Mouse (Mus musculus) layer of hippocampus, postnatal 14 days (tissue): ENCODE measurements around the gene Ccl1. TPM values are rescaled to one million over a fixed set of nuclear protein-coding genes. Genes with fewer than 3 reads are reported as not detected.
A peak's percentile ranks its signal among the peaks of the same experiment; 100 is the strongest.

Experiments used
- DNase-seq, 2 experiments: peaks; one replicate each; pipeline ENCODE4 v3.0.0; 2021 to 2022; ENCODE audit warnings: low spot score in 2 of 2, mixed read lengths in 1 of 2
- long read RNA-seq, 2 experiments: library from polyadenylated mRNA; stranded (forward); transcript quantifications; one replicate each; pipeline ENCODE4 v2.0.0; 2021
- total RNA-seq, 2 experiments: library from RNA; stranded (reverse); gene quantifications; 2 replicates each; pipeline ENCODE4 v1.2.3; 2021

Gene Ccl1
- total RNA-seq: not detected
- long read RNA-seq, experiment 1: 0 reads
- long read RNA-seq, experiment 2: 0 reads

DNA sequence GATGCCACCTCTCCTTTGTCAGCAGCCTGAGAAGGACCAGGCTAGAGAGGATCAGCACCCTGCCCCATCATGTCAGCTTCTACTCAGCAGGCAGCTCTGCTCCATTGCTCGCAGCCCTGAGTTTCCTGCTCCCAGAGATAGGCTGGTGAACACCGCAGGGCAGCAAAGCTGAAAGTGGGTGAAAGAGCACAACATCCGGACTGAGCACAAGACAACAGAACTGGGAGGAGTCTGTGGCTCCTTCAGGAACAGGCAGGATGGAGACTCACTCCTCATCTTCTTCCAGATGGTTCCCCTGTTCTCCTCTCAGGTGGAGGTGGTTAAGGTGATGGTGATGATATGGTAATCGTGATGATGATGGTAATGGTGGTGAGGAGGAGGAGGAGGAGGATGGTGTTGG is at the start of gene Ccl1:
Ccl1 (minus strand) TSS at position 101 of the 400 bp plus-strand sequence.
- DNase-seq: no peak

DNA sequence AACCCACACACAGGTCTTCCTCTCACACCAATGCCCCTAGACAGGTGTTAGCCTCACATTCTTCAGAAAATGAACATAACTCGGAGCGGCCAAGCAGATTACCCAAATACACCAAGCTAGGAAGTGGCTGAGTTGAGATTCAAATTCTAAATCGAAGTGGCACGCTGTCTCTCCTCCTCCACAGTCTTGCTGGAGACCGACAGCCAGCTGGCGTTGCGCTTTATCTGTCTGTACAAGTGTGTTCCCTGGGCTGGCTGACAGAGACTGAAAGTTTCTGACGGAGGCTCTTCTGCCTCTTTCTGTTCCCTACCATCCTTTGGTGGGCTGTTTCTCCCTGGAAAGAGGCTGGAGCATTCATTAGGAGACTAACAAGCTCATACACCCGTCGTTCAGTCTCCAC is 45.5 kb upstream of the Ccl1 start:
- DNase-seq: peak; percentile 19 to 42

DNA sequence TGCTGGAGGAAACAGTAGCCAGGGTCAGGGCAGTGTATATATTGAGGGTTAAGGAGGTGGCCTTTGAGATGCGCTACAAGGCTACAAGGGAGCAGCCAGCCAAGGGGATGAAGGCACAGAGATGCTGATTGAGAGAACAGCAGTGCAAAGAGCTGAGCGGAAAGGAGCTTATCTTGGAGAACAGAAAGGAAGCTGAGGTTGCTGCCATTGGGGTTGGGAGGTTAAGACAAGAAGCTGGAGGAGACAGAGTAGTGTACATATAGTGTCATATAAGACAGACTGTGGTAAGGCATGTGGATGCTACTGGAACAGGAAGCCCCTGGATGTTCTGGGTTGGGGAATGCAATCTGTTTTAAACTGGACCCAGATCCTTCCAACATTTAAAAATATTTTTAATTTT is 35.4 kb upstream of the Ccl1 start:
- DNase-seq: no peak

DNA sequence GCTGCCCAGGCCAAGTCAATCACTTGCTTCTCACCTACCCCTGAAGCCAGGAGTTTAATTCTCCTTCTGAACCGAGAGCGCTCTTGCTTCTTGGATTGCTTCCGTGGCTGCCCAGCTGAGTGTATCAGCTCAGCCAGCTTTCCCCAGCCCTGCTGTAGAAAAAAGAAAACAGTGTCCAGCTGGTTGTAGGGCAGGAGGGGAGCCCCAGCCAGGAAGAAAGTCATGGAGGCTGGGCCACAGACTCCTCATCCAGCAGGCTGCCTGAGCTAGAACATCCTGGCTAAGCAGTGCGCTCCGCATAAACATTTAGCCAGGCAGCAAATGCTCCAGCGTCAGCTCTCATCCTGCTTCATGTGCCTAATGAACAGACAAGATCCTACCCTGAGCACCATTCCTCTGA is 34.9 kb upstream of the Ccl1 start:
- no peak for DNase-seq

DNA sequence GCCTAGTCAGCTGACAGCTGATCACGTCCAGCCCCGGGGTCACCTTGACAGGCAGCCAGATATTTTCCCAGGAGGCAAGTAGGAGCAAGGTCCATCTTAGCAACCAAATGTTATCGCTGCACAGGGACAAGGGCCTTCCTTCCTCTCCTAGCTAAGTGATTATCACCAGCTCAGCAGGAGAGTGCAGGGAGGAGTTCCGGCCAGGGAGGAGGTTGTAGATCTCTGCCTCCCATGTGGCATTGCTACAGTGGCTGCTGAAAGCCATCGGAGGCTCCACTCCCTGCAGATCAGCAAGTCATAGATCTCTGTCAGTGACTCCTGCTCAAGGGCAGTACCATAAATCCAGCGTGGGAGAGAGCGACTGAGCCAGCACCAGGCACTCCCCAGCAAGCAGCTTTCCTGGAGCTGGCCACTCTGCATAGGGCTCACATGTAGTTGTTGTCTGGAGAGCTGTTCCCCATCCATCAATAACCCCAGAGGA is 34.5 kb upstream of the Ccl1 start:
- peak in 1 of 2 experiments; percentile 4 for DNase-seq

DNA sequence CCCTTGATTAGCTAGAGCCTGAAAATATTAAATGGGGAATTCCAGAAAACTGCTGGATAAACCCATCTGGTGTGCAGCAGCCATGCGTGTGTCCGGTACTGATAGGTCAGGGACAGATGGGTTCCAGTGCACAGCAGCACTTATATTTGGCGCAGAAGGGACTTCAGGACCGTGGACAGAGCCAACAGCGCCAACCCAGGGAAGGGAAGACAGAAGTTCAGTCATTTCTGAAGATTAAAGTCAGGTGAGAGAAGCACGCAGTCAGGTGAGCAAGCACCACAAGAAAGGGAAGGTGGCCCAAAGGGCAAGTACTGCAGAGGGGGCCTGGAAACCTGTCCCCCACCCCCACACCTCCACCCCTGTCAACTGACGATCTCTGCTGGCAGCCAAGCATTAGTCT is 7.7 kb upstream of the Ccl1 start:
- no peak for DNase-seq

DNA sequence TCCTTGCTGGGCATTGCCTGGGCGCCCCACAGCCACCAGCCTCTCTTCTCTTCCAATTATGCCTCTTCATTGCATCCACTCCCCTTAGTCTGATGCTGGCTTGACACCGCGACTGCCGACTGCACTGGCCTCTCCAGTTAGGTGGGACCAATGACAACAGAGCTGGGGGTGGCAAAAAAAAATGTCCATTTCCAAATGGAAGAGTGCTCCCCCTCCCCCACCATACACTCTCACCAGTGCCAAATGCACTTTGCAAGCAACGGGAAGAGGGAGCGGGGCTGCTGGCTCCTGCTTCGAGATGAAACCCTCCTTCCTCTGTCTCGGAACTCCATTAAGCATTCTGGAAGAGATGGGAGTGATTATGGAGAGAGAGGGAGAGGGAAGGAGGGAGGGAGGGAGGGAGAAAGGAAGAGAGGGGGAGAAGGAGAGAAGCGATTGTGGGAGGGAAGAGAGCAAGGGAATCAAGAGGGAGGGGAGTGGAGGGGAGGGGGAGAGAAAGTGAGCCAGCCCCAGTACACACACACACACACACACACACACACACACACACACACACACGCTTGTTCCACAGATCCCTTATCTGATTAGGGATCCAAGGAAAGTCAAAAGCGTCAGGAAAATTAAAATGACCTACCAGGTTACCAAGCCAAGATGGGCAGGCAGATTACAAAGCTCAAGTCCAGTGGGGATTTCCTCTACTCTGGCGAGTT is 5.0 kb upstream of the Ccl1 start:
- peak in 1 of 2 experiments; percentile 5 for DNase-seq

DNA sequence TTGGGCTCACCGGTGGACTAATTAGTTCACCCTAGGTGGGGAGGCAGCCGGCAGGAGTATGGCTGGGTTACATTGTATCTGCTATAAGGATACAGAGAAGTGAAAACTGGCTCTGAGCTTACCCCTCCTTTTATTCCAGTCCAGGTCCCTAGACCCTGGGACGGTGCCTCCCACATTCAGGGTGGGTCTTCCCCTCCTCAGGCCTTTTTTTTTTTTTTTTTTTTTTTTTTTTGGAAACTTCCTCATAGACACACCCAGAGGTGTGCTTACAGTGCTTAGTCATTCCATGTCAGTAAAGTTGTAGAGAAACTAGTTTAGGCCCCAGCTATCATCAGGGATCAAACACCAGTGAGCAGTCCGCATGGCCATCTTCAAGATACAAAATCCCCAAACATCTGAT is 7.6 kb downstream of the Ccl1 start:
- no peak for DNase-seq

DNA sequence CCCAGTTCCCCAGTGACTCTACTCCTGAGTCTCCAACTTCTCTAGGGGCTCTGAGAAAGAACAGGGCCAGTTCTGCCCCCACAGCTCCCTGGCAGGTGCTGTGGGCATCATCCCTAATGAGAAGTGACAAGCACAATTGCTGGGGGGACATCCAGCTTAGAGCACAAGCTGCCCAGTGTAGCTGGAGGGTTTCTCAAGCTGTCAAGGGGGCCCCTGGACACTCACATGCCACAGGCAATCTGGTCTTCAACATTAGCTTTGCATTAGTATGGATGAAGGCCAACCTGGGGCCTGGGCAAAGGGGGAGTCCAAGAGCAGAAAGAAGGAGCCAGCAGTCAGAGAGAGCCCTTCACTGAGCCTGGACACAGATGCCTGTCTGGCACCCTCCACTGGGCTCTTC is 14.6 kb downstream of the Ccl1 start:
- DNase-seq: no peak

DNA sequence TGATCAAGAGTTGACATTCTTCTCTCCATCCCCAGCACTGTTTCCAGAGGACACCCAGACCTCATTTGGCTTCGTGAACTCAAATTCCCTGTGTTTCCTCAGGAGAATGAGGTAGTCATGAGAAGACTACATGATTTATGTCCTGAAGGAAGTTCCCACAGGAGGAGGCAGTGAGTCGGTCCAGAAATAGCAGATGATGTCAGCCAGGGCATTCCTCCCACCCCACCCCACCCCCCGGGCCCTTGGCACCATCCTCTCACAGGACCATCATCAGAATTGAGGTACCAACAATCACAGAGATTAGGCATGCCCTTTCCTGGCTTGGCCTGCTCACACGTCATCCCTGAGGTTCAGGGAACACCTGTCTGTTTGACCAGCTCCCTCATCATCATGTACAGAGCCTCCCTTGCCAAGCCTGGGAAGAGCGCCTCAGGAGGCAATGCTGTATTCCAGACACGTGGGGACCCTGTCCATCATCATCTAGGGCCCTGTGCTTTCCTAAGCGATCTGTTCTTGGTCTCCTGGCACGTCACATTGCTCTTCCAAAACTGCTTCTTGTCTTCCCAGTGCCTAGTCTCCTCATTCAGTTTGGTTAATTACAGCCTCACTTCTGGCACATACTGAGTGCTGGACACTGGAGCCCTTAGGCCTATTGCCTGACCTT is 31.2 kb downstream of the Ccl1 start:
- peak in 1 of 2 experiments; percentile 16 for DNase-seq

DNA sequence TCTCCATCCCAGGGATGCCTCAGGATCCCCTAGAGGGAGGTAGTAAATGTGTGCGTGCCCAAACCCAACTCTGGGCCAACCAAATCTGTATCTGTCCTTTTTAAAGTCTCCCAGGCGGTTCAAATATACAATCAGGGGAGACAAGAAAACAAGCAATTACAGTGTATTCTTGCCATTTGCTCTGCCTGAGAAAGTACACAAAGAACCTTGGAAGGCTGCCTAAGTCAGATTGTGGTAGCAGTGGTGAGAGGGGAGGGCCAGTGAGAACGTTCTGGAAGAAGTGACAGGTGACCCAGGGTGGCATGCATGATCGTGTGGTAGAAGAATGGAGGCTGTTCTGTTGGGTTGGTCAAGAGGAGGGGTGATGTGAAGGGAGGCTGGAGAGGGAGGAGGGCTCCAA is 46.4 kb downstream of the Ccl1 start:
- DNase-seq: no peak

DNA sequence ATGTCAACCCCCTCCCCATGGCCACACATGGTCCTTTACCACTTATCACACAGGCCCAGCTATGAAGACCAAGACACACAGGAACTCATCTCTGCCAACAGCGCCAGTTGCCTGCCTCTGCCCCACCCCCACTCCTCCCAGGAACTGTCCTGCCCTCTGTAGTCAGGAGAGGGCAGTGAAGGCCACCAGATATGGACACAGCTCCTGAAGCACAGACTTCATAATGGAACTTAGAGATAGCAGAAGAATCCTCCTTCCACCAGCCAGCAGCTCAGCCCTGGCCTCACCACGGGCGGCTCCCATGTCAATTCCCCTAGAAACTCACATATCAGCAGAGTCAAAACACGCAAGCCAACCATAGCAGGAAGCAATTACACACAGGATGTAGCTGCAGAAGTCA is 49.9 kb downstream of the Ccl1 start:
- DNase-seq: peak; percentile 45 to 51

DNA sequence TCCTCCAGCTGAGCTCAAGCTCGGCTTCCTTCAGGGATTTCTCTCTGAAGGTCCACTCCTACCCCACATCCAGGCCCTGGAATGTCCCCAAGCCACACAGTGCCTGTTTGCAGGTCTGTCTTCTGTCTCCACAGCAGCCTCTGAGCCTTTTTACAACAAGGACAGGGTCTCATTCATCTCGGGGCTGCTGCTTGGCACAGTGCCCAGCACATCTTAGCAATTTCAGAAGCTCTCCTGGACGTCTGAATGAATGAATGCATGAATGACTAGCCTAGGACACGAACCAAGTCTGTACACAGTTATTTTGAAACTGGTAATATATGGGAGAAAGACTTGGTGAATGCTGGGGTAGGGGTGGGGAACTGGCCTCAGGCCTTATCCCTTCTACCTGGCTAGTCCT is 52.1 kb downstream of the Ccl1 start:
- peak in 1 of 2 experiments; percentile 36 for DNase-seq

DNA sequence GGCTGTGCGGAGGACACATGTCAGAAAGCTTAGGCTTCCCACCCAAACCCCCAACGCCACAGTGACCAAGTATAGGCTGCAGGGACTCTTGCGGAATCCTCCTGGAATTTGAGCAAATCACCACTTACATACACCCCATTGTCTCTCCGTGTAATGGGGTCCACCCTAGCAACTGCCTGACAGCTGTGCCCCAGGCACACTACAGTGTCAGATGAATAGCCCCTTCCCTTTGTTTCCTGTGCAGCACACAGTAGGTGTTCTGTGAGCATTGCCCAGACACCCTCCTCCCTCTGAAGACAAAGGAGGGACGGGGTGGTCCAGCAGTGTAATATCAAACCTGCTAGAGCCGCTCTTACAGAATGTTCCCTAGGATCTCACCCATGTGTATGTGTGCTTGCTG is 54.2 kb downstream of the Ccl1 start:
- no peak for DNase-seq

DNA sequence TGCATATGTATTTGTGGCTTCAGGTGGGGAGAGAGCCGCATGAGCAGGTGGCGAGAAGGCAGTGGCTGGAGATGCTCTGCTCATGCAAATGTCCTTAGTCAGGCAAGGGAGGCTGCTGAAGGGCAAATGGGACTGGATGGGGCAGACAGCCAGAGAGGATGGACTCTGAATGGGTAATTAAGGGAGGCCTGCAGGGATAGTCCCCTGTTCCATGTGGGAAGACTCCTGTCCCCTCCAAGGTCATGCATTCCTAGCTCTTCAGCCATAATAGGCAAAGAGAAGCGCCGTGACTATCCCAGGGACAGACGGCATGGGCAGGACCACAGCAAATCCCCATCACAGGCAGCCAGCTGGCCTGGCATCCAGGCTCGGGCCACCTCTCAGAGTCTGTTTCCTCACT is 55.5 kb downstream of the Ccl1 start:
- DNase-seq: no peak

DNA sequence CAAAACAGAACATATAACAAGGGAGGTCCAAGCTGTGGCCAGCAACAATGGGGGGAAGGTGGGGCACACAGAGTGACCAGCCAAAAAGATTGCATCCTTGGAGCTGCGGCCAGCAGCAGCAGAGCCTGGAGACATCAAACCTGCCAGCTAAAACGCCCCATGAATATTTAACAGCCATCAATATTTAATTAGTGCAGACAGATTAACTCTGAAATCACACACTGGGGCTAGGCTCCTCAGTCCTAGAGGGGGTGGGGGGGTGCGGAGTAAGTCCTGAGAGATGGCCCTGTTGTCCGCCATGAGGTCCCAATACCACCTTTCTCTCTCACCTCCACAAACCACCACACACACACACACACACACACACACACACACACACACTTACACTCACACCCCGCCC is 68.1 kb downstream of the Ccl1 start:
- no peak for DNase-seq

DNA sequence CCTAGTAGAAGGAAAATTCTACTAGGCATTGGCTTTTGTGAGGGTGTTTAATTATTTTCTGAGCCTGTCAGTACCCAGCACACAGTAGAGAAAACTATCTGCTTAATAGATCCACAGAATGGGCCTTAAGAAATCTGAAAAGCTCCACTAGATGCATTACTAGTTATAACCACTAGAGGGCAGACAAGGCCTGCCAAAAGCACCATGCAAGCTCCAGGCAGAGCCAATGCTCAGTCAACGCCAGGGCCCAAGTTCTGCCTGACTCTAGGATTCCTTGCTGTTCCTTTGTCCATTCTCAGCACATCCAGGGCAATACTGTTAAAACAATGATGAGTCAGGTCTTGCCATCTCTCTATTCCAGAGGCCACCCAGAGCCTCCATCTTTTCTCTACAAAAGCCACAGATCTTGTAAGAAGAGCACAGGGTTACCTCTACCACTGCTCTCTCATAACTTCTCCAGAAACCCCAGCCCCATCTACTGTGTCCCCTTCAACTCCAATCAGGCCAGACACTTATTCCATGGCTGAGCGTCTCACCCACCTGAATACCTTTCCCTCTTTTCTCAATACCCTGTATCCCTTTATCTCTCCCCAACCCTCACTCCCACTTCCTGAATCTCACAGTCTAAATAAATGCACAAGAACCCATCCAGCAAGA is 69.8 kb downstream of the Ccl1 start:
- peak in 1 of 2 experiments; percentile 77 for DNase-seq

DNA sequence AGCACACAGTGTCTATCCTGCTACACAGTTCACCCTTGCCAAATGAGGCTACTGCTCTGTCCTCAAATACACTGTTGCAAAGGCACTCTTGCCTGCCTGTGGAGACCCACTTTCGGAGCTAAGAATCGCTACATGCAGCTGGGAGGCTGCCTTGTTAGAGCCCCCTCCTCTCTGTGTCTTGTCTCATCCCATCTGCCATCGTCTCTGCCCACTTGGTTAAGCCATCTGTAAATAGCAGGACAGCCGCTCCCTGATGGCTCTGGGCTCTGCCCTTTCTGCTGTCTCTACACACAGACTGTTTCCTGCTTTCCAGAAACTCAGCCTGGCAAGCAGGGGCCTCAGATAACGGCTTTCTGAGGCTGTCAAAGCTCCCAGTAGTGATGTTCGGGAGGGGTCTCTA is 71.5 kb downstream of the Ccl1 start:
- DNase-seq: peak; percentile 31 to 50

DNA sequence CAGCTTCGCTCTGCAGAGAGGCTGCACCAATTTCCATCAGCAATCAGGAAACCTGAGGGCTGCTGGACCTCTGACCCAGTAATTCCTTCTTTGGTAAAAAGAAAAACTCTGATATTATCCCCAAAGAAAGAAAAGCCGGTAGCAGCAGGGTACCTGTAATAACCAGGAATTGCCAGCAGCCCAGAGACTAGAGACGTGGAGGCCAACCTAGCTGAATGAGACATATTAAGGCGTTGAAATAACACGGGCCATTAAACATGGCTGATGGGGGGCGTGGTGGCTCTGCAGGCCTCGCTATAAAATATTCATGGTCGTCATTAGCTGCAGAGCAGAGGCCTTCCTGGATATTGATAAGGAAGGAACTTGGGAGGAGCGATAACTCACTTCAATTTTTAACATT is 78.5 kb downstream of the Ccl1 start:
- no peak for DNase-seq

DNA sequence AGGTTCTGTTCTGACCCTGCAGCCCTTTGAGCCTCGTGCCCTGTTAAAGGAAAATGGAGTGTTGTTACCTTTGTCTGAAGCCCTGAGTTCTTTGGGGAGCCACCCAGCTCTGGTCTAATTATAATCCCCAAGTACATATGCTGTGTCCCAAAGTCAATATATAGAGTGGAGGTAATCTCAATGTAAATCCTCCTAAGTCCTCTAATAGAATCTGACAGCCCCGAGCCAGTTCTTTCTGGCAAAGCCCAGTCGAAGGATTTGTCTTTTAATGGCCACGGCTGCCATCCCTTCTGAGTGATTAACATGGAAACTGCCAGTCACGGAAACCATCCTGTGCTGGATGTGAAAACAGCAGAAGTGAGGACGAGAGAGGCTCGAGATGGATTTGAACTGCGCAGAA is 79.6 kb downstream of the Ccl1 start:
- DNase-seq: no peak

DNA sequence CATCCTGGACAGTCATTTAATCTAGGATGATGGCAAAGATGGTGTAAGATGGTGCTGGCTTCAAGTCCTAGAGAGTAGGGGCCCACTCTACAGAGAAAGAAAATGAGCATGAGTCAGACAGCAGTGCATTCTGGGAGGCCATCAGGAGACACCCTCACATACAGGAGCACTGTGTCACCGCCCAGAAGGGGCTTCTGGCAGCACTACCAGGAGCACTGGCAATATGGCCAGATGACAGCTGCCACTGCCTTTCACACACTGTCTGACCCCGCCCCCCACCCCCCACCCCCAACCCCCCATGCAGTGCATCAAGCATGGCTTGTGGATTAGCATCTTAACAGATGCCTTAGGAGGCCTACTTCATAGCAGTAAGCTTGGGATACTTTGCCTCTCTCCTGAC is 89.0 kb downstream of the Ccl1 start:
- DNase-seq: no peak

DNA sequence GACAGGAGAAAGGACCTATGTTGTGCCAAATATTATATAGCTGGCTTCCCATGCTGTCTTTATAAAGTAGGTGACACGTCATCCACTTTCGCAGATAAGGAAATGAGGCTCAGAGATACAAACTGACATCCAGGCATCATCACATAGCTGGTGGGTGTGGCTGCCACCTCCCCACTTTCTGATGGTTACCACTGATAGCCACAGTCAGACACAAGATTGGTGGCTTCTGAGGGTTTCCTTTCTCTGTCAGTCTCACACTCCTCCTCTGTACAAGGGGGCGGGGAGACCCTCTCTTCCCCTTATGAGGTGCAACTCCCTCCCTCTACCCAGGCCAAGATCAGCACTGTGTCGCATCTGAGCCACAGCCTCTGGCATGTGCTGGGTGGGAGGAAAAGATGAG is 91.1 kb downstream of the Ccl1 start:
- DNase-seq: no peak
